Mouse (Mus musculus) testis, adult 2 months (tissue): Measurements from ENCODE around the gene 9230104L09Rik. TPM values are rescaled to one million over a fixed set of nuclear protein-coding genes. Genes with fewer than 3 reads are reported as not detected.

Source experiments
- H3K27ac ChIP-seq: fragments of 200-500 bp; 2 replicates; pipeline ENCODE4 v1.5.1; 2012; ENCODE audit warnings: low read depth, low read length; ENCODE audit not compliant: control insufficient read depth, insufficient read depth
- H3K27me3 ChIP-seq: fragments of 200-500 bp; 2 replicates; pipeline ENCODE4 v1.6.1; 2012; ENCODE audit warnings: mild to moderate bottlenecking, low read length, moderate library complexity; ENCODE audit not compliant: control insufficient read depth, insufficient read depth
- H3K36me3 ChIP-seq: fragments of 200-500 bp; 2 replicates; pipeline ENCODE4 v1.6.1; 2012; ENCODE audit warnings: mild to moderate bottlenecking, low read length; ENCODE audit not compliant: control insufficient read depth, insufficient read depth
- H3K4me1 ChIP-seq: fragments of 200-500 bp; 2 replicates; pipeline ENCODE4 v1.6.1; 2012; ENCODE audit warnings: low read length; ENCODE audit not compliant: control insufficient read depth, insufficient read depth
- H3K4me3 ChIP-seq: fragments of 200-500 bp; 2 replicates; pipeline ENCODE4 v1.5.1; 2012; ENCODE audit warnings: low read depth, mild to moderate bottlenecking, low read length, moderate library complexity, mixed read lengths; ENCODE audit not compliant: control insufficient read depth
- CTCF ChIP-seq: fragments of 200-500 bp; IDR thresholded peaks from 2 replicates; pipeline ENCODE4 v1.5.1; 2012; ENCODE audit warnings: low read depth, mild to moderate bottlenecking, inconsistent platforms, low read length, moderate library complexity; ENCODE audit not compliant: control insufficient read depth, insufficient read depth, insufficient replicate concordance
- POLR2A ChIP-seq: fragments of 200-500 bp; IDR thresholded peaks from 2 replicates; pipeline ENCODE4 v1.6.1; 2012; ENCODE audit warnings: low read depth, mild to moderate bottlenecking, inconsistent platforms, low read length, moderate library complexity; ENCODE audit not compliant: control insufficient read depth
- polyA plus RNA-seq: library from polyadenylated mRNA; depleted of rRNA; stranded (reverse); fragments of >200 nt; gene quantifications from 2 replicates; pipeline ENCODE4 v1.2.3, GENCODE M21; 2012

Gene 9230104L09Rik
- polyA plus RNA-seq, 1 experiment: 25.8 TPM

GRCm38 (mm10) chr2:148888872-148889271, 24.0 kb upstream of the 9230104L09Rik start:
- H3K27me3 ChIP-seq: no peaks in the 10 kb centered on the region
- no peak overlapping the region for H3K4me3 ChIP-seq
- no peaks in the 10 kb centered on the region for H3K36me3 ChIP-seq
- TF ChIP-seq POLR2A (no peak), CTCF (no peak)
- no peaks in the 10 kb centered on the region for H3K4me1 ChIP-seq
- H3K27ac ChIP-seq: no peak overlapping the region

- Histone ChIP-seq H3K27me3 (no peaks in the 10 kb centered on the region), H3K27ac (no peak overlapping the region), H3K4me3 (no peak overlapping the region), H3K36me3 (no peaks in the 10 kb centered on the region), H3K4me1 (no peaks in the 10 kb centered on the region)
- TF ChIP-seq CTCF (no peak), POLR2A (no peak)
Observed at GRCm38 (mm10) chr2:148884738-148885137, 19.9 kb upstream of the 9230104L09Rik start.

GRCm38 (mm10) chr2:148879199-148879598, 14.4 kb upstream of the 9230104L09Rik start:
- peak overlapping the region; percentile 69 for H3K27ac ChIP-seq
- no peaks in the 10 kb centered on the region for H3K36me3 ChIP-seq
- peaks cover 6% of the 10 kb centered on the region for H3K4me1 ChIP-seq
- H3K4me3 ChIP-seq: no peak overlapping the region
- no peaks in the 10 kb centered on the region for H3K27me3 ChIP-seq
- no peak for TF ChIP-seq CTCF
- TF ChIP-seq POLR2A: no peak

GRCm38 (mm10) chr2:148878641-148879130, 13.8 kb upstream of the 9230104L09Rik start:
- TF ChIP-seq CTCF: no peak
- no peak for TF ChIP-seq POLR2A
- peak overlapping the region; percentile 61 for H3K27ac ChIP-seq

GRCm38 (mm10) chr2:148877016-148877770, 12.4 kb upstream of the 9230104L09Rik start:
- peak overlapping the region; percentile 70 for H3K27ac ChIP-seq
- H3K4me1 ChIP-seq: peaks cover 7% of the 10 kb centered on the region
- no peak for TF ChIP-seq POLR2A
- no peak for TF ChIP-seq CTCF
- H3K4me3 ChIP-seq: no peak overlapping the region
- H3K27me3 ChIP-seq: no peaks in the 10 kb centered on the region
- H3K36me3 ChIP-seq: no peaks in the 10 kb centered on the region

More at GRCm38 (mm10) chr2:148878641-148879130, 13.8 kb upstream of the 9230104L09Rik start:
- H3K36me3 ChIP-seq: no peaks in the 10 kb centered on the region
- H3K4me1 ChIP-seq: peaks cover 7% of the 10 kb centered on the region
- H3K4me3 ChIP-seq: no peak overlapping the region
- no peaks in the 10 kb centered on the region for H3K27me3 ChIP-seq

GRCm38 (mm10) chr2:148875335-148875811, 10.5 kb upstream of the 9230104L09Rik start, which contains the start of gene Cst3:
Gene Cst3 (minus strand): TSS chr2:148875692.
- TF ChIP-seq CTCF (no peak), POLR2A (peak; percentile 62)
- H3K4me3 ChIP-seq: peak within 1 kb of the TSS; percentile 84
- H3K27ac ChIP-seq: peak within 1 kb of the TSS; percentile 70
- H3K27me3 ChIP-seq: no peaks in the 10 kb centered on the region
- H3K36me3 ChIP-seq: no peaks in the 10 kb centered on the region
- peaks cover 7% of the 10 kb centered on the region for H3K4me1 ChIP-seq

- no peaks in the 10 kb centered on the region for H3K27me3 ChIP-seq
- TF ChIP-seq POLR2A: no peak
- TF ChIP-seq CTCF: no peak
- peak overlapping the region; percentile 84 for H3K4me3 ChIP-seq
- peak overlapping the region; percentile 70 for H3K27ac ChIP-seq
- no peaks in the 10 kb centered on the region for H3K36me3 ChIP-seq
- H3K4me1 ChIP-seq: peaks cover 7% of the 10 kb centered on the region
Observed at GRCm38 (mm10) chr2:148874617-148875334, 9.9 kb upstream of the 9230104L09Rik start.
